Mouse (Mus musculus) liver, embryonic 16.5 days (tissue): ENCODE measurements around the gene Cyb5b. TPM values are rescaled to one million over a fixed set of nuclear protein-coding genes. Genes with fewer than 3 reads are reported as not detected.
"Not testable (repeated sequence)": the region's sequence is repeated elsewhere in the genome, so short reads cannot be mapped to it uniquely, and the experiment has no call there.

ENCODE experiments used
- ATAC-seq: fragments of 200-750 bp; cut with Nextera tagmentation; 2 replicates; pipeline ENCODE4 v1.8.0; 2017; ENCODE audit warnings: low read depth, mild to moderate bottlenecking, moderate number of reproducible peaks, moderate library complexity
- H3K27ac ChIP-seq: fragments of 300-500 bp; sonication (generic); 2 replicates; pipeline ENCODE4 v1.5.1; 2014; ENCODE audit warnings: mild to moderate bottlenecking, low read length
- H3K27me3 ChIP-seq: fragments of 300-500 bp; sonication (generic); 2 replicates; pipeline ENCODE4 v1.6.1; 2014; ENCODE audit warnings: low read depth, low read length, mixed read lengths; ENCODE audit not compliant: control insufficient read depth, insufficient read depth
- H3K36me3 ChIP-seq: fragments of 300-500 bp; sonication (generic); 2 replicates; pipeline ENCODE4 v1.6.1; 2014; ENCODE audit warnings: mild to moderate bottlenecking; ENCODE audit not compliant: control insufficient read depth, insufficient read depth
- H3K4me1 ChIP-seq: fragments of 300-500 bp; sonication (generic); 2 replicates; pipeline ENCODE4 v1.6.1; 2014; ENCODE audit warnings: low read depth, low read length, mixed read lengths; ENCODE audit not compliant: control insufficient read depth
- H3K4me2 ChIP-seq: fragments of 300-500 bp; sonication (generic); 2 replicates; pipeline ENCODE4 v1.6.1; 2014; ENCODE audit warnings: low read depth, low read length, mixed read lengths
- H3K4me3 ChIP-seq: fragments of 300-500 bp; sonication (generic); 2 replicates; pipeline ENCODE4 v1.5.1; 2014; ENCODE audit warnings: low read depth, mild to moderate bottlenecking, low read length
- H3K9ac ChIP-seq: fragments of 300-500 bp; sonication (generic); 2 replicates; pipeline ENCODE4 v1.6.1; 2014; ENCODE audit warnings: low read depth, low read length
- H3K9me3 ChIP-seq: fragments of 300-500 bp; sonication (generic); replicated peaks from 2 replicates; pipeline ENCODE4 v1.6.1; 2016; ENCODE audit warnings: low read length; ENCODE audit not compliant: control insufficient read depth
- WGBS: fragments of 180-500 bp; shearing (Covaris S2); extraction: QIAGEN DNeasy Blood & Tissue Kit; methylation state at CpG from one replicate; pipeline ENCODE4 v1.1.7; 2014; ENCODE audit not compliant: insufficient replicate concordance; 5-methylcytosine and 5-hydroxymethylcytosine counted together
- polyA plus RNA-seq: library from polyadenylated mRNA; unstranded; fragments of >200 nt; fragmentation: Nextera tagmentation; extraction: Ambion mirVana; gene quantifications from 2 replicates; pipeline ENCODE4 v1.2.1, GENCODE M21; 2015

The Cyb5b gene
- polyA plus RNA-seq = 23.0 and 25.2 TPM in 2 replicates

GRCm38 (mm10) chr8:107150404-107151157 lies at the start of gene Cyb5b:
Cyb5b (plus strand) TSS chr8:107150640.
- H3K27ac ChIP-seq = peak within 1 kb of the TSS; percentile 73
- WGBS = under 1% methylated on average over 65 of the region's 65 CpGs
- H3K4me3 ChIP-seq = peak within 1 kb of the TSS; percentile 89
- peak within 1 kb of the TSS; percentile 86 for H3K4me2 ChIP-seq
- H3K27me3 ChIP-seq = no peaks in the 10 kb centered on the region
- no peaks in the 10 kb centered on the region; the same call in 1 of the 2 replicates for H3K36me3 ChIP-seq
- no peaks in the 10 kb centered on the region for H3K9me3 ChIP-seq
- peak within 1 kb of the TSS; percentile 88 for H3K9ac ChIP-seq
- peaks cover 9% of the 10 kb centered on the region for H3K4me1 ChIP-seq
- ATAC-seq = peak; percentile 99

DNA sequence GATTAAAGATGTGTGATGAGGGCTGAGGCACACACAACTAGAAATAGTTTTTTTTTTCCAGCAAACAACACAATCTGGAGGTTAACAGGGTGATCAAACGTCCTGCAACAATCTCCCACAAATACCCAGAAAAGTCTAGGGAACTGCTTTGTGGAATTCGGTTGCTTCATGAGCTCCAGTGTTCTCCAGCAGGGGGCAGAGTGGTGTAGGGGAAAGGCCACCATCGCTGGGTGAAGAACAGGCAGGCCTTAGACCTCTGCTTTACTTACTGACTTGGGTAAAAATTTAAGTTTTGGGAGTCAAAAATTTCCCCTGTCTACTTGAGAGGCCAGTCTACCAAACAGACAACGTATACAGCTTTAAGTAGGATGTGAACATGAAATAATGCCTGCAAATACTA lies 45.9 kb upstream of the Cyb5b start:
- H3K9me3 ChIP-seq = no peaks in the 10 kb centered on the region
- no peaks in the 10 kb centered on the region for H3K4me1 ChIP-seq
- no peak for ATAC-seq
- no peak overlapping the region for H3K4me2 ChIP-seq
- no peak overlapping the region for H3K9ac ChIP-seq
- 11% methylated on average over 4 of the region's 4 CpGs for WGBS
- no peak overlapping the region for H3K4me3 ChIP-seq
- no peaks in the 10 kb centered on the region for H3K27me3 ChIP-seq
- no peak overlapping the region for H3K27ac ChIP-seq
- H3K36me3 ChIP-seq = no peaks in the 10 kb centered on the region

DNA sequence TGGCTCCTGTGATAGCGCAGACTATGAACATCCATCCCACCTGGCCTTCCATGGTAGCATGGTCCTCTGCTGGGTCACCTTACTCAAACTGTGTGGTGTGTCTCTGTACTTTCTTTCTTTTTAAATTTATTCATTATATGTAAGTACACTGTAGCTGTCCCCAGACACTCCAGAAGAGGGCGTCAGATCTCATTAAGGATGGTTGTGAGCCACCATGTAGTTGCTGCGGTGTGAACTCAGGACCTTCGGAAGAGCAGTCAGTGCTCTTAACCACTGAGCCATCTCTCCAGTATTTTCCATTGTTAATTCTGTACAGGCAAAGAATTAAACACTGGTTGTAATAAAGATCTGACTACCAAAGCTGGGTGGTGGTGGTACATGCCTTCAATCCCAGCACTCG lies 42.4 kb upstream of the Cyb5b start:
- ATAC-seq, H3K27me3 ChIP-seq, H3K4me3 ChIP-seq, H3K9ac ChIP-seq, H3K9me3 ChIP-seq, H3K36me3 ChIP-seq, H3K27ac ChIP-seq, H3K4me1 ChIP-seq, H3K4me2 ChIP-seq: not testable (repeated sequence)
- 80% methylated on average over 5 of the region's 5 CpGs for WGBS

GRCm38 (mm10) chr8:107108978-107109720 lies 41.3 kb upstream of the Cyb5b start:
- 64% methylated on average over 23 of the region's 23 CpGs for WGBS
- no peaks in the 10 kb centered on the region for H3K9me3 ChIP-seq
- H3K27me3 ChIP-seq = no peaks in the 10 kb centered on the region
- ATAC-seq = no peak
- H3K9ac ChIP-seq = no peak overlapping the region
- H3K4me1 ChIP-seq = no peaks in the 10 kb centered on the region
- no peaks in the 10 kb centered on the region for H3K36me3 ChIP-seq
- H3K4me3 ChIP-seq = no peak overlapping the region
- H3K4me2 ChIP-seq = peak overlapping the region; percentile 3; the same call in 1 of the 2 replicates
- no peak overlapping the region for H3K27ac ChIP-seq

- H3K9ac ChIP-seq = no peak overlapping the region
- 58% methylated on average over 5 of the region's 5 CpGs for WGBS
- H3K27ac ChIP-seq = no peak overlapping the region
- H3K4me3 ChIP-seq = no peak overlapping the region
- no peaks in the 10 kb centered on the region for H3K4me1 ChIP-seq
- ATAC-seq = no peak
- no peak overlapping the region for H3K4me2 ChIP-seq
- H3K9me3 ChIP-seq = no peaks in the 10 kb centered on the region
- H3K36me3 ChIP-seq = no peaks in the 10 kb centered on the region
- H3K27me3 ChIP-seq = no peaks in the 10 kb centered on the region
These were observed 40.5 kb upstream of the Cyb5b start for GRCm38 (mm10) chr8:107109816-107110435.

GRCm38 (mm10) chr8:107110629-107111330 lies 39.7 kb upstream of the Cyb5b start:
- Histone ChIP-seq H3K36me3 (no peaks in the 10 kb centered on the region), H3K27me3 (no peaks in the 10 kb centered on the region), H3K4me1 (no peaks in the 10 kb centered on the region), H3K9me3 (no peaks in the 10 kb centered on the region), H3K4me3 (no peak overlapping the region), H3K4me2 (no peak overlapping the region), H3K27ac (no peak overlapping the region), H3K9ac (no peak overlapping the region)
- ATAC-seq = no peak
- WGBS = 60% methylated on average over 9 of the region's 9 CpGs

GRCm38 (mm10) chr8:107111340-107112105 lies 38.9 kb upstream of the Cyb5b start:
- WGBS = 70% methylated on average over 10 of the region's 11 CpGs

DNA sequence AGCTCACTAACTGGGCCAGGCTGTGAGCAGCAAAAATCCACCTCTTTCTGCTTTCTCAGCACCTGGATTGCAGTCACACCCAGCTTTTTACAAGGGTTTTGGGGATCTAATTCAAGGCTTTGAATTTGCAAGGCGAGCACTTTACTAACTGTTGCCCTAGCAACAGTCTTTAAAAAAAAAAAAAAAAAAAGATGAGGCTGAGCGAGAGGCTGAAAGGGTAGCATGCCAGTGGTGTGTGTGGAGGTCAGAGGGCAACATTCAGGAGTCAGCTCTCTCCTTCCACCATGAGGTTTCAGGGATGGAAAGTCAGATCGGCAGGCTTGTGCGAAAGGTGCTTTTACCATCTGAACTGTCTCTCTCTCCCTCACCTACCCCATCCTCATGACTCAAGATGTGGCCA lies 37.2 kb upstream of the Cyb5b start:
- Histone ChIP-seq H3K36me3 (no peaks in the 10 kb centered on the region), H3K4me2 (no peak overlapping the region), H3K9ac (no peak overlapping the region), H3K27me3 (no peaks in the 10 kb centered on the region), H3K4me1 (no peaks in the 10 kb centered on the region), H3K9me3 (no peaks in the 10 kb centered on the region), H3K4me3 (no peak overlapping the region), H3K27ac (no peak overlapping the region)
- ATAC-seq = no peak
- WGBS = 49% methylated on average over 4 of the region's 4 CpGs

More at GRCm38 (mm10) chr8:107111340-107112105, 38.9 kb upstream of the Cyb5b start:
- H3K4me2 ChIP-seq = no peak overlapping the region
- H3K9me3 ChIP-seq = no peaks in the 10 kb centered on the region
- no peak for ATAC-seq
- H3K4me3 ChIP-seq = no peak overlapping the region
- H3K27me3 ChIP-seq = no peaks in the 10 kb centered on the region
- no peaks in the 10 kb centered on the region for H3K36me3 ChIP-seq
- H3K9ac ChIP-seq = no peak overlapping the region
- H3K27ac ChIP-seq = no peak overlapping the region
- no peaks in the 10 kb centered on the region for H3K4me1 ChIP-seq
